Mouse (Mus musculus) forebrain, embryonic 12.5 days (tissue): ENCODE results near the gene Rab37. TPM values are rescaled to one million over a fixed set of nuclear protein-coding genes. Genes with fewer than 3 reads are reported as not detected.
A peak's percentile ranks its signal among the peaks of the same experiment; 100 is the strongest.

ENCODE experiments used
- ATAC-seq: fragments of 200-750 bp; cut with Nextera tagmentation; 2 replicates; pipeline ENCODE4 v1.8.0; 2017; ENCODE audit warnings: moderate TSS enrichment; ENCODE audit not compliant: low FRiP score
- H3K27ac ChIP-seq: fragments of 300-500 bp; sonication (generic); 2 replicates; pipeline ENCODE4 v1.5.1; 2016; ENCODE audit warnings: mild to moderate bottlenecking
- H3K27me3 ChIP-seq: fragments of 300-500 bp; sonication (generic); 2 replicates; pipeline ENCODE4 v1.6.1; 2016; ENCODE audit warnings: mild to moderate bottlenecking
- H3K36me3 ChIP-seq: fragments of 300-500 bp; sonication (generic); replicated peaks from 2 replicates; pipeline ENCODE4 v1.6.1; 2016; ENCODE audit warnings: mild to moderate bottlenecking
- H3K4me1 ChIP-seq: fragments of 300-500 bp; sonication (generic); 2 replicates; pipeline ENCODE4 v1.6.1; 2016
- H3K4me2 ChIP-seq: fragments of 300-500 bp; sonication (generic); 2 replicates; pipeline ENCODE4 v1.6.1; 2016; ENCODE audit warnings: mild to moderate bottlenecking, moderate library complexity
- H3K4me3 ChIP-seq: fragments of 300-500 bp; sonication (generic); replicated peaks from 2 replicates; pipeline ENCODE4 v1.5.1; 2016; ENCODE audit warnings: mild to moderate bottlenecking
- H3K9ac ChIP-seq: fragments of 300-500 bp; sonication (generic); 2 replicates; pipeline ENCODE4 v1.6.1; 2016; ENCODE audit warnings: mild to moderate bottlenecking
- H3K9me3 ChIP-seq: fragments of 300-500 bp; sonication (generic); 2 replicates; pipeline ENCODE4 v1.6.1; 2016
- WGBS: fragments of 180-500 bp; shearing (Covaris S2); methylation state at CpG from one replicate; pipeline ENCODE4 v1.1.7; 2016; 5-methylcytosine and 5-hydroxymethylcytosine counted together
- polyA plus RNA-seq: library from polyadenylated mRNA; unstranded; fragments of >200 nt; fragmentation: Nextera tagmentation; extraction: Ambion mirVana; gene quantifications from 2 replicates; pipeline ENCODE4 v1.2.1, GENCODE M21; 2016

Gene Rab37
- polyA plus RNA-seq, 1 experiment from 2014 or later = 0.80 TPM

DNA sequence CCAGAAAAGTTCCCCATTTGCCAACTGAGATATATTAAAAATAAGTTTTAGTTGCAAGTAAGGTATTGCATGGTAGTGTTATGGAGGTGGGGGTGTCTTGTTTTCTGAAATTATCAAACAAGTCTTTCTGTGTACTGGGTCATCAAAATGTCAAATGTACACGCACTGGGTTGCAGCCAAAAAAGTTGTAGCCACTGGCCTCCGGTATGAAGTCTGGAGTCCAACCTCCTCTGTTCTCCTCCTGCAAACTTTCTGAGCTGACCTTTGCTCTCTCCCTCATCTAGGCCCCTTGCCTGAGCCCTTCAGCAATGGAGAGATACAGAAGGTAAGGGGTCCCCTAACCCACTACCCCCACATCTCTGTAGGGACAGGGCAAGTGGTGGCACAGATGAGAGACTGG, 87.5 kb downstream of the Rab37 start:
- 86% methylated on average over 2 of the region's 2 CpGs for WGBS
- no peak overlapping the region for H3K4me3 ChIP-seq
- no peak overlapping the region for H3K9ac ChIP-seq
- no peak for ATAC-seq
- H3K27me3 ChIP-seq = peaks cover 25% of the 10 kb centered on the region
- no peak overlapping the region for H3K4me2 ChIP-seq
- no peaks in the 10 kb centered on the region for H3K36me3 ChIP-seq
- no peak overlapping the region for H3K27ac ChIP-seq
- H3K4me1 ChIP-seq = peaks cover 45% of the 10 kb centered on the region
- H3K9me3 ChIP-seq = no peaks in the 10 kb centered on the region

DNA sequence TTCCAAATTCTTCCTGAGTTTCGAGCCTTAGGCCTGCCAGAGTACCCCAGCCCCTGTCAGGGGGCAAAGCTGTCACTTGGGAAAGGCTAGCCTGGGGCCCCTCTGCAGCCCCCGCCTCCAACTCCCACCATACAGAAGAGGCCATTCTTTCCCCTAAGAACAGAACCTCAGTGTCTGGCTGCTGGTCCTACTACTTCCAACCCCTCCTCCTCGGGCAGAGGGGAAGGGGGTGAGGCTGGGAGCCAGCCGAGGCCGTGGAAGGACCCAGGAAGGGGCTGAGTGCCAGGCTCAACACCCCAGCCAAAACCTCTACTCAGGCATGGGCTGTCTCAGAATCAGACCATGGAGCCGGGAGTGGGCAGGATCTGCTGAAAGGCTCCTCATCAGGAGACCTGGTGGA, 88.0 kb downstream of the Rab37 start:
- Histone ChIP-seq H3K4me1 (peaks cover 40% of the 10 kb centered on the region), H3K4me3 (no peak overlapping the region), H3K9me3 (no peaks in the 10 kb centered on the region), H3K27me3 (peaks cover 20% of the 10 kb centered on the region), H3K4me2 (no peak overlapping the region), H3K9ac (no peak overlapping the region), H3K27ac (no peak overlapping the region), H3K36me3 (no peaks in the 10 kb centered on the region)
- no peak for ATAC-seq
- 72% methylated on average over 6 of the region's 6 CpGs for WGBS

DNA sequence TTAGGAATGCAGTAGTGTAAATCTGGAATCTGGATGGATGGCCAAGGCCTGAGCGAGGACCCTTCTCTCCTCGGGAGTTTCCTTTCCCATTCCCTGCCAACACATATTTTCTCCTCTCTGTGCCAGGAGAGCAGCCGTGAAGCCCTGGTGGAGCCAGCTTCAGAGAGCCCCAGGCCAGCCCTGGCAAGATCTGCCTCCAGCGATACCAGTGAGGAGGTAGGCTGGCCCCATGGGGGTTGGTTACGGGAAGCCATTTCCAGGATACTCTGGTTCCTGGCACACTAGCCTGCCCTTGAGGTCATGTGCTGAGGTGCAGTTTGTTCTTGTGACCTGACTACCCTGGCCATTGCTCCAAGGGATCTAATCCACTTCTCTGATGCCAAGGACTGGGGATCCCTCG, 88.7 kb downstream of the Rab37 start:
- Histone ChIP-seq H3K4me3 (no peak overlapping the region), H3K4me1 (peaks cover 33% of the 10 kb centered on the region), H3K9me3 (no peaks in the 10 kb centered on the region), H3K4me2 (no peak overlapping the region), H3K9ac (no peak overlapping the region), H3K27ac (no peak overlapping the region), H3K27me3 (peaks cover 13% of the 10 kb centered on the region), H3K36me3 (no peaks in the 10 kb centered on the region)
- no peak for ATAC-seq
- WGBS = 88% methylated on average over 6 of the region's 6 CpGs

DNA sequence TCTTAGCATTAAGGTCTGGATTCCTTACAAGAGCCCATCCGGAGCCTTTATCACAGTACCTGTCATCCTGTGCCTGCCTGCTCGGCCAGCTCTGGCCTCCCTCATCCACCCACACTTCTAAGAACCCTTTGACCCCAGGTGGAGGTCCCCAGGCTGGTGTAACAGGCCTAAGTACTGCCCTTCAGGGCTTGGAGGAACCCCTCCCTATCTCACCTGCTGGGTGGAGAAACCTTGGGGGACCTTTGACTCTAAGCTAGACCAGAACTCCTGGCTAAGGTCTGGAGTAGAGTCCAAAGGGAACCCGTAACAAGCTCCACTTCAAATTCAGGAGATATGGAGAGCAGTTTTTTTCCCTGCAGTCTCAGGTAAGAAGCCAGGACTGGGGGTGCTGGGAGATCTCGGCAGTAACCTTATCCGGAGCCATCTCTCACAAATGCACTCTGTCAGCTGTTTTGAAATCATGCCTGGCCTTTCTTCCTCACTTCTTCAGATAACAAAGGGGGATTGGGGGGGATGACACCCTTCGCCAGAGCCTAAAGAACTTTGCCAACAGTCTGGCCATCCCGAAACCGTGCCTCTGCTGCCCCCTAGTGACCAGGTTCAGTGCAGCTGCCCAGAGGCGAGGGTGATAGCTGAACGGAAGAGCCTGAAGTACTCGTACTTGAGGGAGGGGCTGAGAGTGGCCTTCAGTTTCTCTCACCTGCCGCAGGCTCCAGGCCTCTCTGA, 90.8 kb downstream of the Rab37 start:
- H3K27me3 ChIP-seq = no peaks in the 10 kb centered on the region
- no peaks in the 10 kb centered on the region for H3K36me3 ChIP-seq
- H3K9ac ChIP-seq = no peak overlapping the region
- 20% methylated on average over 12 of the region's 12 CpGs for WGBS
- no peak for ATAC-seq
- H3K27ac ChIP-seq = no peak overlapping the region
- H3K4me2 ChIP-seq = no peak overlapping the region
- H3K4me1 ChIP-seq = peaks cover 21% of the 10 kb centered on the region
- H3K4me3 ChIP-seq = no peak overlapping the region
- no peaks in the 10 kb centered on the region for H3K9me3 ChIP-seq

DNA sequence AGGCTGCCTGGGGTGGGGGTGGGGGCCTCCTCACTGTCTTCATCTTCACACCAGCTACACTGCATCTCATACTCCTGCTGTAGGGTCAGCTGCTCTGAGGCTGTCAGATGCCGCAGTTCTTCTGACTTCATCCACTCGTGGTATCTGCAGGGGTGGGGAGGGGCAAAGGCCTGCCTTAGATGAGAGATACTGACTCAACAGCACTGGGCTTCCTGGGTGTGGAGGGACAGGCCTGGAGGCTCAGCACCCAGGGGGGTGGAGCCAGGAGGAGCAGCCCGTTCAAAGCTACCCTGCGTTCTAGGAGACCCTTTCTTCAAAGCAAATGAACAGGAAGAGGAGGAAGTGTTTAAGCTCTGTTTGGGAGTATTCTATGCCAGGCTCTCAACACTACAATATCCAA, 93.7 kb downstream of the Rab37 start:
- Histone ChIP-seq H3K4me2 (no peak overlapping the region), H3K27ac (no peak overlapping the region), H3K4me1 (peaks cover 16% of the 10 kb centered on the region), H3K4me3 (no peak overlapping the region), H3K36me3 (0 out of 2 replicates have a peak, but pooled peaks cover 4% of the 10 kb centered on the region), H3K27me3 (no peaks in the 10 kb centered on the region), H3K9ac (no peak overlapping the region), H3K9me3 (no peaks in the 10 kb centered on the region)
- ATAC-seq = no peak
- 54% methylated on average over 4 of the region's 4 CpGs for WGBS

DNA sequence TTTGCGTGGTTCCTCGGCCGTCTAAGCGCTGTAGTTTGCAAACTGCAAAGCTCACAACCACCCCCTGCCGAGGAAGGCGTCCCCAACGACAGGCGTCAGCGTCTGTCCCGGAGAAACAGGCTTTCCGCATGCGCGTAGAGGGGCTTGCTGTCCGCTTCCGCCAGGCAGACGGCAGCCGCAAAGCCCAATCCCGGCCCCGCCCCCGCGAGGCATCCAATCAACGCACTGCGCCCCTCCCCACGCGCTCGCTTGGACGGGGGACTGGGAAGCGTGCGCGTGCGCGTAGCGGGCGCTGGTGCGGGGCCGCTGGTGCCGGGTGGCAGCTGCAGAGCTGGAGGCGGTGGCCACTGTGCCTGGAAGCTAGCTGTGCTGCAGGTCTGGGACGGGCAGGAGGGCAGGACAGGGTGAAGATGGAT, 96.0 kb downstream of the Rab37 start, which contains the start of gene Tmem104:
Gene Tmem104, plus strand, starts transcription at position 264 of the 416 bp plus-strand sequence.
- ATAC-seq = peak; percentile 93
- no peaks in the 10 kb centered on the region for H3K27me3 ChIP-seq

DNA sequence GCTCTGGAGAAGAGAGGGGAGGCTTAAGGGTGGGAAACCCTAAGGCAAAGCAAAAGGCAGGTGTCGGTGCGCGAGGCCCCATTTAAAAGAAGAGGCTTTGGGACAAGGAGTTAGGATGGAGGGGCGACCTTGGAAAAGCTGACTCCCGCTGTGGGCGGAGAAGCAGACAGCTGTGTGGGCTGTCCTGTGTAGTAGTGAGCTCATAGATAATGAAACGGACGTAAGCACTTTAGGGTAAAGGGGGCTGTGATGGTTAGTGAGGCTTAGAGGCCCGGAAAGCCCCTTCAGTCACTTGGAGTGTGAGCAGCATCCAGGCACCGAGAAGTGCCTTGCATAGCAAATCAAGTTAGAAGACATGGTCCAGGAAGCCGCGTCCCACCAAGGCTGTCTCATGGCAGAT, 96.5 kb downstream of the Rab37 start, which contains the start of gene Nat9:
Gene Nat9, minus strand, starts transcription at position 167 of the 400 bp plus-strand sequence.
- ATAC-seq = peak; percentile 22; the same call in 1 of the 2 replicates
- H3K4me2 ChIP-seq = peak within 1 kb of the TSS; percentile 87
- WGBS = 11% methylated on average over 12 of the region's 12 CpGs

More for the DNA sequence above, 96.0 kb downstream of the Rab37 start, which contains the start of gene Tmem104:
- H3K4me2 ChIP-seq = peak within 1 kb of the TSS; percentile 87
- H3K36me3 ChIP-seq = 0 out of 2 replicates have a peak, but pooled peaks cover 9% of the 10 kb centered on the region
- peak within 1 kb of the TSS; percentile 58 for H3K4me3 ChIP-seq
- H3K9me3 ChIP-seq = no peaks in the 10 kb centered on the region
- H3K27ac ChIP-seq = peak within 1 kb of the TSS; percentile 70
- WGBS = 1% methylated on average over 39 of the region's 39 CpGs
- H3K9ac ChIP-seq = peak within 1 kb of the TSS; percentile 70
- H3K4me1 ChIP-seq = peaks cover 16% of the 10 kb centered on the region

DNA sequence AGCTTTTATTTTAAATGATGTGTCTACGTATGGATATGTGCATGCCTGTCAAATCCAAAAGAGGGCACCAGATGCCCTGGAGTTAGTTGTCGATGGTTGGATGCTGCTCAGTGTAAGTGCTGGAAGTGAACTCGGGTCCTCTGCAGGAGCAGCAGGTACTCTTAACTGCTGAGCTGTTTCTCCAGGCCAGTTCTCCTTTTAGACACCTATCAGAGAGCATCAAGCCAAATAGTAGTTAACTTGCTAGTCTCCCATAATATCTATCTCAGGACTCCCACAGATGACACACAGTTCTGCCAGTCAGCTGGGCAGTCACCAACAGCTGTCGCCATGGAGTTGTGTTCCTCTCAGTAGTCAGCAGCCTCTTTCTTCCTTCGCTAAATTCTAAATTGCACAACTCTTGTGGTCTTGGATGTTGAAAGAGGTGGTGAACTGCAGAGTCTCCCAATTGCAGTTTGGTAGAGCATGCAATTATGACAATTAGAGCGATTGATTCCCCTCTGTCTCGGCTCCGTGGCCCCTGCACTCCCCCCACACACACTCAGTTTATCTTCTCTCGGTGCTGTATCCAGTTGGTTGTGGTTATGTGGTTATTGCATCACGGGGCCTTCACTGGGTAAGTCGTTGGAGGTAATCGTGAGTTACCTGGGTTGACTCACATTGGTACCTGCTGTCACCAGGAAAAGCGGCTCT, 97.5 kb downstream of the Rab37 start:
- H3K4me1 ChIP-seq = peaks cover 16% of the 10 kb centered on the region
- H3K36me3 ChIP-seq = 0 out of 2 replicates have a peak, but pooled peaks cover 9% of the 10 kb centered on the region
- H3K9me3 ChIP-seq = no peaks in the 10 kb centered on the region
- H3K27me3 ChIP-seq = no peaks in the 10 kb centered on the region
- H3K4me2 ChIP-seq = no peak overlapping the region
- 90% methylated on average over 13 of the region's 13 CpGs for WGBS
- H3K4me3 ChIP-seq = no peak overlapping the region
- no peak overlapping the region for H3K27ac ChIP-seq
- H3K9ac ChIP-seq = no peak overlapping the region
- no peak for ATAC-seq

More for the DNA sequence above, 96.5 kb downstream of the Rab37 start, which contains the start of gene Nat9:
- peaks cover 16% of the 10 kb centered on the region for H3K4me1 ChIP-seq
- H3K36me3 ChIP-seq = 0 out of 2 replicates have a peak, but pooled peaks cover 9% of the 10 kb centered on the region
- H3K9ac ChIP-seq = peak within 1 kb of the TSS; percentile 70
- no peaks in the 10 kb centered on the region for H3K9me3 ChIP-seq
- H3K4me3 ChIP-seq = peak within 1 kb of the TSS; percentile 58
- no peaks in the 10 kb centered on the region for H3K27me3 ChIP-seq
- peak within 1 kb of the TSS; percentile 70 for H3K27ac ChIP-seq

DNA sequence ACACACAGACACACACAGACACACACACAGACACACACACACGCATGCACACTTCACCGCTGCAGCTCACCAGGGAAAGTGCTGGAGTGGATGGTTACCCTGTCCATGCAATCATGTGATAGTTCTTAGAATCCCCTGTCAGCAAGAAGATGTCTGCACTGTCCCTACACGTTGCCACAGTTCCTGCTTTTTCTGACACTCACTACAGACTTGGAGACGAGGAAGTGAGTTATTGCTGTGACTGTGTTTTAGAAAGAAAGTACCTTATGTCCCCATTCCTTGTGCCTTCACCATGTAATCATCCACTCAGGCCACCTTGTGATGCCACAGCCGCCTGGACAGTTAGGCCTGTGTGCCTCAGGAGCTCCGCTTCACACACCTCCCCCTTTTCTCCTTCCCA, 98.1 kb downstream of the Rab37 start:
- Histone ChIP-seq H3K4me3 (no peak overlapping the region), H3K9me3 (no peaks in the 10 kb centered on the region), H3K4me2 (no peak overlapping the region), H3K9ac (no peak overlapping the region), H3K36me3 (0 out of 2 replicates have a peak, but pooled peaks cover 9% of the 10 kb centered on the region), H3K27me3 (no peaks in the 10 kb centered on the region), H3K4me1 (peaks cover 16% of the 10 kb centered on the region), H3K27ac (no peak overlapping the region)
- ATAC-seq = no peak
- 93% methylated on average over 6 of the region's 6 CpGs for WGBS

DNA sequence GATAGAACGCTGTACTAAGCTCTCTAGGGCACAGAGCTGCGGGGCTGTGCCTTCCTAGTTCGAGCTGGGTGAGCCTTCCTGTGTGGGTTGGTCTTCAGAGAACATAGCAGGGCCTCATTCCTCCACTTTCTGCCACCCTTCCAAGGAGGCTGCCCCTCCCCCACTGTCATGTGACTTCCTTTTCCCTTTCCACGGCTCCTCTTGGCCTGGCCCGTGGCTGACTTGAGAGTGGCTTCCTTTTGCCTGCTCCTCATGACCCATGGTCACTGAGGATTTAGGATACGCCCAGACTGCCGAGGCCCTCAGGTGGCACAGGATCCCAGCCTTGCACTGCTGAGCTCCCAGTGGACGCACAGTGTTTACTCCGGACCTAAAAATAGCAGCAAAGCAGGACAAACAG, 100.9 kb downstream of the Rab37 start:
- 81% methylated on average over 9 of the region's 9 CpGs for WGBS
- ATAC-seq = no peak
- no peaks in the 10 kb centered on the region for H3K27me3 ChIP-seq
- no peak overlapping the region for H3K4me3 ChIP-seq
- no peaks in the 10 kb centered on the region for H3K9me3 ChIP-seq
- H3K4me1 ChIP-seq = peaks cover 8% of the 10 kb centered on the region
- H3K4me2 ChIP-seq = no peak overlapping the region
- H3K27ac ChIP-seq = no peak overlapping the region
- 0 out of 2 replicates have a peak, but pooled peaks cover 9% of the 10 kb centered on the region for H3K36me3 ChIP-seq
- no peak overlapping the region for H3K9ac ChIP-seq

DNA sequence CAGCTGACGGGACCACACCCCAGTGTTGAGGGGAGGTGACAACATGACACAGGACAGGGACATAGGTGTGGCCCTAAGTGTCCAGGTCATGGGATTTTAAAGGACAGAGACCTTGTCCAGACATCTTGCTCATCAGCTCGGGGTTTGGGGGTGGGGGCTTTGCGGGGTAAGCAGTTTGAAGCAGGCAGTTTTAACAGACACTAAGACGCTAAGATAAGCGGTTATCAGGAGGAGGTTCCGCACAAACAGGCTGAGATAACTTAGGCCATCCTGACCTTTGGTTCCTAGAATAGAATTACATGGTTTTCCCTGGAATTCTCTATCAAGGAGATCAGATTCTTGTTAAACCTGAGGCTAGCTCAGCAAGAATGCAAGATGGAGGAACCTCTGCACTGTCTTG, 103.5 kb downstream of the Rab37 start:
- H3K9ac ChIP-seq = no peak overlapping the region
- 87% methylated on average over 6 of the region's 6 CpGs for WGBS
- no peak overlapping the region for H3K4me3 ChIP-seq
- H3K36me3 ChIP-seq = peaks cover 14% of the 10 kb centered on the region
- no peak overlapping the region for H3K27ac ChIP-seq
- ATAC-seq = no peak
- no peak overlapping the region for H3K4me2 ChIP-seq
- H3K4me1 ChIP-seq = no peaks in the 10 kb centered on the region; the same call in 1 of the 2 replicates
- H3K27me3 ChIP-seq = no peaks in the 10 kb centered on the region
- H3K9me3 ChIP-seq = no peaks in the 10 kb centered on the region

DNA sequence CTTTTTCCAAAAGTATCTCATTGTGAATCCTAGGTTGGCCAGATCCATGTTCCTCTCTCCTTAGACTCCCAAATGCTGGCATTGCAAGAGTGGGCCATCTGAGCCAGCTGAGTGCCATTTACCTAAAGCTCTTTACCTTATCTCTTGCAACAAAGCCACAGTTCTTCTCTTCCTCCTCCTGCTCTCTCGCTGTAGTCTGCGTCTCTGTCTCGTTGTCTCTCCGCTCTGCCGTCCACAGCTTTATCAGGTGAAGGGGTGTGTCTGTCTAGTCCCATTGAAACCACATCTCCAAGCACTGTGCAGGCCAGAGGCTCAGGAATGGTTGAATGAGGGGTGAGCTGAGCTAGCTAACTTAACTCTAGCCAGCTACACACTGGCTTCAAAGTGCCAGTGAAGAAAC, 104.7 kb downstream of the Rab37 start:
- H3K9ac ChIP-seq = no peak overlapping the region
- H3K4me3 ChIP-seq = no peak overlapping the region
- peaks cover 12% of the 10 kb centered on the region for H3K36me3 ChIP-seq
- H3K4me1 ChIP-seq = no peaks in the 10 kb centered on the region; the same call in 1 of the 2 replicates
- H3K27me3 ChIP-seq = no peaks in the 10 kb centered on the region
- no peaks in the 10 kb centered on the region for H3K9me3 ChIP-seq
- no peak for ATAC-seq
- no peak overlapping the region for H3K27ac ChIP-seq
- no peak overlapping the region for H3K4me2 ChIP-seq
- WGBS = 92% methylated on average over 5 of the region's 5 CpGs
